Mouse (Mus musculus): Measurements from ENCODE around the gene Asb17.
"Not testable (repeated sequence)": the region's sequence is repeated elsewhere in the genome, so short reads cannot be mapped to it uniquely, and the experiment has no call there.

The Asb17 gene

GRCm38 (mm10) chr3:153825197-153825596, 18.8 kb upstream of the Asb17 start:
- no peaks in the 10 kb centered on the region for H3K27me3 ChIP-seq (ENCODE audit: insufficient read depth, low read length)
- H3K4me3 ChIP-seq (replicated peaks; ENCODE audit: low read length): no peak overlapping the region
- TF ChIP-seq NANOG (IDR thresholded peaks at IDR 0.05; ENCODE audit: borderline replicate concordance, low read length) (no peak), CTCF (conservative IDR thresholded peaks at IDR 0.05; ENCODE audit: low read length) (no peak), POU5F1 (IDR thresholded peaks at IDR 0.05; ENCODE audit: borderline replicate concordance, low read length) (no peak)
- H3K9me3 ChIP-seq (ENCODE audit: low read length): no peaks in the 10 kb centered on the region
- H3K36me3 ChIP-seq (ENCODE audit: insufficient read depth, low read length): no peaks in the 10 kb centered on the region
- no peaks in the 10 kb centered on the region for H3K4me1 ChIP-seq (replicated peaks; ENCODE audit: low read depth, low read length)

- no peaks in the 10 kb centered on the region for H3K27me3 ChIP-seq (ENCODE audit: insufficient read depth, low read length)
- no peak overlapping the region for H3K4me3 ChIP-seq (replicated peaks; ENCODE audit: low read length)
- no peaks in the 10 kb centered on the region for H3K36me3 ChIP-seq (ENCODE audit: insufficient read depth, low read length)
- no peaks in the 10 kb centered on the region for H3K9me3 ChIP-seq (ENCODE audit: low read length)
- no peaks in the 10 kb centered on the region for H3K4me1 ChIP-seq (replicated peaks; ENCODE audit: low read depth, low read length)
- no peak for TF ChIP-seq CTCF (conservative IDR thresholded peaks at IDR 0.05; ENCODE audit: low read length)
- TF ChIP-seq NANOG (IDR thresholded peaks at IDR 0.05; ENCODE audit: borderline replicate concordance, low read length): no peak
- no peak for TF ChIP-seq POU5F1 (IDR thresholded peaks at IDR 0.05; ENCODE audit: borderline replicate concordance, low read length)
Measured at GRCm38 (mm10) chr3:153826616-153827015, 17.4 kb upstream of the Asb17 start.

GRCm38 (mm10) chr3:153829788-153830187, 14.2 kb upstream of the Asb17 start:
- H3K27me3 ChIP-seq (ENCODE audit: insufficient read depth, low read length); H3K4me3 ChIP-seq (replicated peaks; ENCODE audit: low read length); H3K4me1 ChIP-seq (replicated peaks; ENCODE audit: low read depth, low read length); H3K36me3 ChIP-seq (ENCODE audit: insufficient read depth, low read length); H3K9me3 ChIP-seq (ENCODE audit: low read length): not testable (repeated sequence)

- TF ChIP-seq CTCF (conservative IDR thresholded peaks at IDR 0.05; ENCODE audit: low read length) (no peak), POU5F1 (IDR thresholded peaks at IDR 0.05; ENCODE audit: borderline replicate concordance, low read length) (no peak)
- H3K4me3 ChIP-seq (replicated peaks; ENCODE audit: low read length): no peak overlapping the region
- no peaks in the 10 kb centered on the region for H3K4me1 ChIP-seq (replicated peaks; ENCODE audit: low read depth, low read length)
- H3K27me3 ChIP-seq (ENCODE audit: insufficient read depth, low read length): no peaks in the 10 kb centered on the region
- H3K36me3 ChIP-seq (ENCODE audit: insufficient read depth, low read length): no peaks in the 10 kb centered on the region
- H3K9me3 ChIP-seq (ENCODE audit: low read length): peaks cover 8% of the 10 kb centered on the region; the same call in 1 of the 2 replicates
Measured at GRCm38 (mm10) chr3:153831014-153831872, 12.8 kb upstream of the Asb17 start.

- H3K4me1 ChIP-seq (replicated peaks; ENCODE audit: low read depth, low read length): no peaks in the 10 kb centered on the region
- TF ChIP-seq CTCF (conservative IDR thresholded peaks at IDR 0.05; ENCODE audit: low read length) (0 out of 2 replicates have a peak, but pooled peaks have one; percentile 7), POU5F1 (IDR thresholded peaks at IDR 0.05; ENCODE audit: borderline replicate concordance, low read length) (no peak)
- no peak overlapping the region for H3K4me3 ChIP-seq (replicated peaks; ENCODE audit: low read length)
- peaks cover 8% of the 10 kb centered on the region; the same call in 1 of the 2 replicates for H3K9me3 ChIP-seq (ENCODE audit: low read length)
- H3K36me3 ChIP-seq (ENCODE audit: insufficient read depth, low read length): no peaks in the 10 kb centered on the region
- no peaks in the 10 kb centered on the region for H3K27me3 ChIP-seq (ENCODE audit: insufficient read depth, low read length)
Measured at GRCm38 (mm10) chr3:153831873-153832653, 11.9 kb upstream of the Asb17 start.

- Histone ChIP-seq H3K4me1 (replicated peaks; ENCODE audit: low read depth, low read length) (no peaks in the 10 kb centered on the region), H3K4me3 (replicated peaks; ENCODE audit: low read length) (no peak overlapping the region), H3K9me3 (ENCODE audit: low read length) (peaks cover 8% of the 10 kb centered on the region; the same call in 1 of the 2 replicates), H3K36me3 (ENCODE audit: insufficient read depth, low read length) (no peaks in the 10 kb centered on the region), H3K27me3 (ENCODE audit: insufficient read depth, low read length) (no peaks in the 10 kb centered on the region)
- TF ChIP-seq CTCF (conservative IDR thresholded peaks at IDR 0.05; ENCODE audit: low read length): no peak
- TF ChIP-seq NANOG (IDR thresholded peaks at IDR 0.05; ENCODE audit: borderline replicate concordance, low read length): no peak
- no peak for TF ChIP-seq POU5F1 (IDR thresholded peaks at IDR 0.05; ENCODE audit: borderline replicate concordance, low read length)
Measured at GRCm38 (mm10) chr3:153832654-153832945, 11.4 kb upstream of the Asb17 start.

- TF ChIP-seq NANOG (IDR thresholded peaks at IDR 0.05; ENCODE audit: borderline replicate concordance, low read length) (no peak), CTCF (conservative IDR thresholded peaks at IDR 0.05; ENCODE audit: low read length) (no peak), POU5F1 (IDR thresholded peaks at IDR 0.05; ENCODE audit: borderline replicate concordance, low read length) (no peak)
- Histone ChIP-seq H3K36me3 (ENCODE audit: insufficient read depth, low read length) (no peaks in the 10 kb centered on the region), H3K9me3 (ENCODE audit: low read length) (peaks cover 8% of the 10 kb centered on the region; the same call in 1 of the 2 replicates), H3K4me3 (replicated peaks; ENCODE audit: low read length) (no peak overlapping the region), H3K4me1 (replicated peaks; ENCODE audit: low read depth, low read length) (no peaks in the 10 kb centered on the region), H3K27me3 (ENCODE audit: insufficient read depth, low read length) (no peaks in the 10 kb centered on the region)
Measured at GRCm38 (mm10) chr3:153834071-153834470, 9.9 kb upstream of the Asb17 start.

- Histone ChIP-seq H3K4me3 (replicated peaks; ENCODE audit: low read length) (no peak overlapping the region), H3K36me3 (ENCODE audit: insufficient read depth, low read length) (no peaks in the 10 kb centered on the region), H3K27me3 (ENCODE audit: insufficient read depth, low read length) (no peaks in the 10 kb centered on the region), H3K9me3 (ENCODE audit: low read length) (peaks cover 8% of the 10 kb centered on the region; the same call in 1 of the 2 replicates), H3K4me1 (replicated peaks; ENCODE audit: low read depth, low read length) (no peaks in the 10 kb centered on the region)
- peak; percentile 76 for TF ChIP-seq CTCF (conservative IDR thresholded peaks at IDR 0.05; ENCODE audit: low read length)
- TF ChIP-seq NANOG (IDR thresholded peaks at IDR 0.05; ENCODE audit: borderline replicate concordance, low read length): no peak
Measured at GRCm38 (mm10) chr3:153835455-153836086, 8.4 kb upstream of the Asb17 start.

Measured in E14TG2a.4 (cell line).